Mouse (Mus musculus) heart, adult 2 months (tissue): ENCODE results near the gene Krt86.

Experiments used
- EP300 ChIP-seq: fragments of 200-500 bp; IDR thresholded peaks from 2 replicates; pipeline ENCODE4 v1.6.1; 2011; ENCODE audit warnings: low read depth, low read length, control low read depth; ENCODE audit not compliant: insufficient read depth
- POLR2A ChIP-seq: fragments of 200-500 bp; IDR thresholded peaks from 2 replicates; pipeline ENCODE4 v1.6.1; 2011; ENCODE audit warnings: mild to moderate bottlenecking, low read depth, low read length, control low read depth; ENCODE audit not compliant: insufficient read depth

- TF ChIP-seq EP300, result no peak
- TF ChIP-seq POLR2A, result no peak
Observed at GRCm38 (mm10) chr15:101483646-101484045, 10.4 kb downstream of the Krt86 start.
